Mouse (Mus musculus): ENCODE data around the gene Smoc1. TPM values are rescaled to one million over a fixed set of nuclear protein-coding genes. Genes with fewer than 3 reads are reported as not detected.

The Smoc1 gene
- polyA plus RNA-seq, 1 experiment from 2014 or later: 1.5 TPM

GRCm38 (mm10) chr12:81080345-81080744 lies 53.7 kb downstream of the Smoc1 start:
- Histone ChIP-seq H3K27me3 (ENCODE audit: control insufficient read depth, insufficient read depth, low read length) (no peaks in the 10 kb centered on the region), H3K4me2 (no peak overlapping the region), H3K4me3 (ENCODE audit: low read depth, low read length) (no peak overlapping the region), H3K36me3 (ENCODE audit: control insufficient read depth, insufficient read depth, low read length) (no peaks in the 10 kb centered on the region), H3K4me1 (ENCODE audit: control insufficient read depth, insufficient read depth, low read length) (no peaks in the 10 kb centered on the region), H3K9me3 (replicated peaks; ENCODE audit: control insufficient read depth, low read length) (no peaks in the 10 kb centered on the region; the same call in 1 of the 2 replicates), H3K27ac (ENCODE audit: low read depth, low read length) (no peak overlapping the region), H3K9ac (ENCODE audit: low read depth, low read length) (no peak overlapping the region)
- WGBS (ENCODE audit: insufficient replicate concordance): 54% methylated on average over 5 of the region's 5 CpGs
- ATAC-seq (replicated peaks; ENCODE audit: insufficient number of reproducible peaks, low FRiP score, low TSS enrichment): no peak

GRCm38 (mm10) chr12:81081031-81081430 lies 54.4 kb downstream of the Smoc1 start:
- Histone ChIP-seq H3K36me3 (ENCODE audit: control insufficient read depth, insufficient read depth, low read length) (no peaks in the 10 kb centered on the region), H3K9me3 (replicated peaks; ENCODE audit: control insufficient read depth, low read length) (no peaks in the 10 kb centered on the region; the same call in 1 of the 2 replicates), H3K4me2 (no peak overlapping the region), H3K27ac (ENCODE audit: low read depth, low read length) (no peak overlapping the region), H3K27me3 (ENCODE audit: control insufficient read depth, insufficient read depth, low read length) (no peaks in the 10 kb centered on the region), H3K4me3 (ENCODE audit: low read depth, low read length) (no peak overlapping the region), H3K9ac (ENCODE audit: low read depth, low read length) (no peak overlapping the region), H3K4me1 (ENCODE audit: control insufficient read depth, insufficient read depth, low read length) (no peaks in the 10 kb centered on the region)
- WGBS (ENCODE audit: insufficient replicate concordance): 68% methylated on average over 3 of the region's 3 CpGs
- no peak for ATAC-seq (replicated peaks; ENCODE audit: insufficient number of reproducible peaks, low FRiP score, low TSS enrichment)

GRCm38 (mm10) chr12:81083146-81083545 lies 56.5 kb downstream of the Smoc1 start:
- Histone ChIP-seq H3K27me3 (ENCODE audit: control insufficient read depth, insufficient read depth, low read length) (no peaks in the 10 kb centered on the region), H3K9me3 (replicated peaks; ENCODE audit: control insufficient read depth, low read length) (no peaks in the 10 kb centered on the region; the same call in 1 of the 2 replicates), H3K4me2 (no peak overlapping the region), H3K4me3 (ENCODE audit: low read depth, low read length) (no peak overlapping the region), H3K27ac (ENCODE audit: low read depth, low read length) (no peak overlapping the region), H3K9ac (ENCODE audit: low read depth, low read length) (no peak overlapping the region), H3K36me3 (ENCODE audit: control insufficient read depth, insufficient read depth, low read length) (no peaks in the 10 kb centered on the region), H3K4me1 (ENCODE audit: control insufficient read depth, insufficient read depth, low read length) (no peaks in the 10 kb centered on the region)
- no peak for ATAC-seq (replicated peaks; ENCODE audit: insufficient number of reproducible peaks, low FRiP score, low TSS enrichment)
- 64% methylated on average over 5 of the region's 5 CpGs for WGBS (ENCODE audit: insufficient replicate concordance)

GRCm38 (mm10) chr12:81085244-81085643 lies 58.6 kb downstream of the Smoc1 start:
- H3K36me3 ChIP-seq (ENCODE audit: control insufficient read depth, insufficient read depth, low read length): no peaks in the 10 kb centered on the region
- H3K9me3 ChIP-seq (replicated peaks; ENCODE audit: control insufficient read depth, low read length): no peaks in the 10 kb centered on the region
- H3K27me3 ChIP-seq (ENCODE audit: control insufficient read depth, insufficient read depth, low read length): no peaks in the 10 kb centered on the region
- ATAC-seq (replicated peaks; ENCODE audit: insufficient number of reproducible peaks, low FRiP score, low TSS enrichment): no peak
- no peak overlapping the region for H3K4me3 ChIP-seq (ENCODE audit: low read depth, low read length)
- WGBS (ENCODE audit: insufficient replicate concordance): 54% methylated on average over 1 of the region's 1 CpGs
- H3K27ac ChIP-seq (ENCODE audit: low read depth, low read length): no peak overlapping the region
- H3K4me2 ChIP-seq: no peak overlapping the region
- no peaks in the 10 kb centered on the region for H3K4me1 ChIP-seq (ENCODE audit: control insufficient read depth, insufficient read depth, low read length)
- no peak overlapping the region for H3K9ac ChIP-seq (ENCODE audit: low read depth, low read length)

- H3K4me1 ChIP-seq (ENCODE audit: control insufficient read depth, insufficient read depth, low read length): no peaks in the 10 kb centered on the region
- no peaks in the 10 kb centered on the region for H3K36me3 ChIP-seq (ENCODE audit: control insufficient read depth, insufficient read depth, low read length)
- no peak overlapping the region for H3K9ac ChIP-seq (ENCODE audit: low read depth, low read length)
- no peak overlapping the region for H3K27ac ChIP-seq (ENCODE audit: low read depth, low read length)
- no peak overlapping the region for H3K4me3 ChIP-seq (ENCODE audit: low read depth, low read length)
- no peak overlapping the region for H3K4me2 ChIP-seq
- ATAC-seq (replicated peaks; ENCODE audit: insufficient number of reproducible peaks, low FRiP score, low TSS enrichment): no peak
- no peaks in the 10 kb centered on the region for H3K9me3 ChIP-seq (replicated peaks; ENCODE audit: control insufficient read depth, low read length)
- 66% methylated on average over 5 of the region's 5 CpGs for WGBS (ENCODE audit: insufficient replicate concordance)
- H3K27me3 ChIP-seq (ENCODE audit: control insufficient read depth, insufficient read depth, low read length): no peaks in the 10 kb centered on the region
Observed at GRCm38 (mm10) chr12:81088131-81088530, 61.5 kb downstream of the Smoc1 start.

- Histone ChIP-seq H3K27ac (ENCODE audit: low read depth, low read length) (no peak overlapping the region), H3K4me1 (ENCODE audit: control insufficient read depth, insufficient read depth, low read length) (peaks cover 3% of the 10 kb centered on the region; the same call in 1 of the 2 replicates), H3K4me3 (ENCODE audit: low read depth, low read length) (no peak overlapping the region), H3K9me3 (replicated peaks; ENCODE audit: control insufficient read depth, low read length) (no peaks in the 10 kb centered on the region), H3K27me3 (ENCODE audit: control insufficient read depth, insufficient read depth, low read length) (no peaks in the 10 kb centered on the region), H3K9ac (ENCODE audit: low read depth, low read length) (no peak overlapping the region), H3K4me2 (no peak overlapping the region), H3K36me3 (ENCODE audit: control insufficient read depth, insufficient read depth, low read length) (no peaks in the 10 kb centered on the region)
- no peak for ATAC-seq (replicated peaks; ENCODE audit: insufficient number of reproducible peaks, low FRiP score, low TSS enrichment)
- 81% methylated on average over 5 of the region's 5 CpGs for WGBS (ENCODE audit: insufficient replicate concordance)
Observed at GRCm38 (mm10) chr12:81091641-81092040, 65.0 kb downstream of the Smoc1 start.

GRCm38 (mm10) chr12:81092641-81093040 lies 66.0 kb downstream of the Smoc1 start:
- H3K9me3 ChIP-seq (replicated peaks; ENCODE audit: control insufficient read depth, low read length): no peaks in the 10 kb centered on the region
- peaks cover 3% of the 10 kb centered on the region; the same call in 1 of the 2 replicates for H3K4me1 ChIP-seq (ENCODE audit: control insufficient read depth, insufficient read depth, low read length)
- no peak for ATAC-seq (replicated peaks; ENCODE audit: insufficient number of reproducible peaks, low FRiP score, low TSS enrichment)
- 76% methylated on average over 3 of the region's 3 CpGs for WGBS (ENCODE audit: insufficient replicate concordance)
- no peaks in the 10 kb centered on the region for H3K27me3 ChIP-seq (ENCODE audit: control insufficient read depth, insufficient read depth, low read length)
- H3K4me3 ChIP-seq (ENCODE audit: low read depth, low read length): no peak overlapping the region
- no peak overlapping the region for H3K27ac ChIP-seq (ENCODE audit: low read depth, low read length)
- H3K4me2 ChIP-seq: no peak overlapping the region
- no peak overlapping the region for H3K9ac ChIP-seq (ENCODE audit: low read depth, low read length)
- H3K36me3 ChIP-seq (ENCODE audit: control insufficient read depth, insufficient read depth, low read length): no peaks in the 10 kb centered on the region

GRCm38 (mm10) chr12:81093211-81093610 lies 66.6 kb downstream of the Smoc1 start:
- no peaks in the 10 kb centered on the region for H3K36me3 ChIP-seq (ENCODE audit: control insufficient read depth, insufficient read depth, low read length)
- no peak overlapping the region for H3K9ac ChIP-seq (ENCODE audit: low read depth, low read length)
- no peak overlapping the region for H3K4me2 ChIP-seq
- no peak for ATAC-seq (replicated peaks; ENCODE audit: insufficient number of reproducible peaks, low FRiP score, low TSS enrichment)
- WGBS (ENCODE audit: insufficient replicate concordance): 65% methylated on average over 7 of the region's 7 CpGs
- H3K9me3 ChIP-seq (replicated peaks; ENCODE audit: control insufficient read depth, low read length): no peaks in the 10 kb centered on the region
- H3K4me1 ChIP-seq (ENCODE audit: control insufficient read depth, insufficient read depth, low read length): peaks cover 3% of the 10 kb centered on the region; the same call in 1 of the 2 replicates
- H3K27ac ChIP-seq (ENCODE audit: low read depth, low read length): no peak overlapping the region
- H3K4me3 ChIP-seq (ENCODE audit: low read depth, low read length): no peak overlapping the region
- no peaks in the 10 kb centered on the region for H3K27me3 ChIP-seq (ENCODE audit: control insufficient read depth, insufficient read depth, low read length)

- no peaks in the 10 kb centered on the region for H3K27me3 ChIP-seq (ENCODE audit: control insufficient read depth, insufficient read depth, low read length)
- H3K27ac ChIP-seq (ENCODE audit: low read depth, low read length): no peak overlapping the region
- peaks cover 3% of the 10 kb centered on the region; the same call in 1 of the 2 replicates for H3K4me1 ChIP-seq (ENCODE audit: control insufficient read depth, insufficient read depth, low read length)
- H3K4me2 ChIP-seq: no peak overlapping the region
- ATAC-seq (replicated peaks; ENCODE audit: insufficient number of reproducible peaks, low FRiP score, low TSS enrichment): no peak; the same call in 1 of the 2 replicates
- H3K9ac ChIP-seq (ENCODE audit: low read depth, low read length): no peak overlapping the region
- H3K36me3 ChIP-seq (ENCODE audit: control insufficient read depth, insufficient read depth, low read length): no peaks in the 10 kb centered on the region
- no peaks in the 10 kb centered on the region for H3K9me3 ChIP-seq (replicated peaks; ENCODE audit: control insufficient read depth, low read length)
- H3K4me3 ChIP-seq (ENCODE audit: low read depth, low read length): no peak overlapping the region
- 32% methylated on average over 11 of the region's 11 CpGs for WGBS (ENCODE audit: insufficient replicate concordance)
Observed at GRCm38 (mm10) chr12:81094766-81095405, 68.3 kb downstream of the Smoc1 start.
